Mouse (Mus musculus): Measurements from ENCODE around the gene Ccer1. TPM values are rescaled to one million over a fixed set of nuclear protein-coding genes. Genes with fewer than 3 reads are reported as not detected.

Gene Ccer1
- not detected for total RNA-seq (2023)

DNA sequence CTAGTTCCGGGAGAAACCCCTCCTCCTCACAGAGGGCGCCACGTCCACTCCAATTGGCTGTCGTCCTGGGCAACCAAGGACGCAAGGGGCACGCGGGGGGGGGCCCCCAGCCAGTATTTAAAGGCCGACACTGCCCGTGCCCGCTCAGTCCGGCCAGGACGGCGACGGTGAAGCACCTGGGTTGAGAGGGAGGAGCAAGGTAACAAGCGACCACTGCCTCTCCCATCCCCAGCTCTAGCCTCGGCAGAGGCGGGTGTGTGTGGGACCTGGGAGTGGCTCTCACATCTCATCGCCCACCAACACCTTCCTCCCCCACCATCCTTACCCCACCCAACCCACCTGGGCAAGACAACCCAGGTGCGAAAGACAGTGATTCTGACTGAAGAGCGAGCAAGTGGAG, at the start of gene Ccer1:
Ccer1 (plus strand) TSS at position 147 of the 400 bp plus-strand sequence.

GRCm38 (mm10) chr10:97643768-97644167, 49.1 kb upstream of the Ccer1 start, which contains the start of gene Epyc:
Gene Epyc, plus strand, starts transcription at chr10:97644068.

DNA sequence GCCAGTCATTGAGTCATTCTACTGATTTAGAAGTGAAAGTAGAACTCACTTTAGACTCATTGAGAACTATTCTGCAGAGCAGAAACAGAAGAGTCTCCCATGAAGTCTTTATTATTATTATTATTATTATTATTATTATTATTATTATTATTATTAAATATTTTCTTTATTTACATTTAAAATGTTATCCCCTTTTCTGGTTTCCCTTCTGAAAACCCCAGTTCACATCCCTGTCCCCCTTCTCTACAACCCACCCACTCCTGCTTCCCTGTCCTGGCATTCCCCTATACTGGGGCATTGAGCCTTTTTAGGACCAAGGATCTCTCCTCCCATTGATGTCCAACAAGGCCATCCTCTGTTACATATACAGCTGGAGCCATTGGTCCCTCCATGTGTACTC, 33.8 kb downstream of the Ccer1 start, which contains the start of gene C030005K15Rik:
C030005K15Rik (minus strand) TSS at position 101 of the 400 bp plus-strand sequence.

Other genes with a start within 250 kb of the Ccer1 start
- gene Dcn, start 213.4 kb upstream of the Ccer1 start, total RNA-seq (2023), result not detected
- gene Lum, start 127.9 kb upstream of the Ccer1 start, total RNA-seq (2023), result not detected
- not detected for gene Kera, start 86.2 kb upstream of the Ccer1 start, total RNA-seq (2023)
- not detected for gene Epyc, start 49.0 kb upstream of the Ccer1 start, total RNA-seq (2023)
- gene C030005K15Rik, start 33.7 kb downstream of the Ccer1 start, total RNA-seq (2023), result not detected

Data from B cell, adult 67 days (primary cell).